Mouse (Mus musculus): ENCODE data around the gene Rbm17. TPM values are rescaled to one million over a fixed set of nuclear protein-coding genes. Genes with fewer than 3 reads are reported as not detected.

The Rbm17 gene
- total and polyA plus RNA-seq, 3 experiments, result 223 to 318 TPM; not detected in 1

GRCm38 (mm10) chr2:11651476-11651875 lies 47.5 kb upstream of the Rbm17 start:
- TF ChIP-seq POLR2AphosphoS5 (IDR thresholded peaks at IDR 0.05; ENCODE audit: borderline replicate concordance, low read depth, low read length), result no peak
- TF ChIP-seq TBP (IDR thresholded peaks at IDR 0.05; ENCODE audit: low read depth, low read length), result no peak
- TF ChIP-seq MEF2A (IDR thresholded peaks at IDR 0.05; ENCODE audit: extremely low read depth, insufficient replicate concordance, low read depth, low read length, poor library complexity, severe bottlenecking), result no peak
- TF ChIP-seq TCF12 (IDR thresholded peaks at IDR 0.05; ENCODE audit: low read depth, low read length), result no peak
- TF ChIP-seq TAL1 (IDR thresholded peaks at IDR 0.05; ENCODE audit: low read length), result no peak
- TF ChIP-seq ZMIZ1 (IDR thresholded peaks at IDR 0.05; ENCODE audit: low read depth, low read length), result no peak
- no peak for TF ChIP-seq UBTF (IDR thresholded peaks at IDR 0.05; ENCODE audit: borderline replicate concordance, insufficient read depth, low read depth, low read length)
- TF ChIP-seq KAT2A (conservative IDR thresholded peaks at IDR 0.05; ENCODE audit: low read depth, low read length), result no peak
- no peak for TF ChIP-seq ELF1 (IDR thresholded peaks at IDR 0.05; ENCODE audit: low read depth, low read length)
- TF ChIP-seq SIN3A (IDR thresholded peaks at IDR 0.05; ENCODE audit: low read length), result no peak
- no peak for TF ChIP-seq ETS1 (IDR thresholded peaks at IDR 0.05; ENCODE audit: low read depth, low read length)
- TF ChIP-seq MAZ (IDR thresholded peaks at IDR 0.05; ENCODE audit: low read depth, low read length), result no peak
- no peak for TF ChIP-seq BHLHE40 (IDR thresholded peaks at IDR 0.05; ENCODE audit: borderline replicate concordance, low read depth, low read length)
- no peak for TF ChIP-seq E2F4 (IDR thresholded peaks at IDR 0.05; ENCODE audit: borderline replicate concordance, low read depth, low read length)
- no peak for TF ChIP-seq CTCF (IDR thresholded peaks at IDR 0.05 in 2 of 3, conservative IDR thresholded peaks at IDR 0.05 in 1 of 3; ENCODE audit: control insufficient read depth in 1 of 3, insufficient read depth in 1 of 3, low read depth in 2 of 3, low read length in 3 of 3, poor library complexity in 1 of 3, severe bottlenecking in 1 of 3)
- no peak for TF ChIP-seq GATA1 (IDR thresholded peaks at IDR 0.05; ENCODE audit: low read depth, low read length)
- TF ChIP-seq HCFC1 (IDR thresholded peaks at IDR 0.05; ENCODE audit: low read depth, low read length), result no peak
- TF ChIP-seq NELFE (IDR thresholded peaks at IDR 0.05; ENCODE audit: low read depth, low read length), result no peak
- Histone ChIP-seq H3K4me1 (ENCODE audit: control insufficient read depth in 1 of 2, insufficient read depth in 2 of 2, low read length in 2 of 2) (no peaks in the 10 kb centered on the region), H3K4me3 (ENCODE audit: control insufficient read depth in 1 of 2, insufficient read depth in 1 of 2, low read depth in 2 of 2, low read length in 2 of 2) (no peak overlapping the region), H3K79me2 (ENCODE audit: control insufficient read depth, insufficient read depth, low read length, poor library complexity) (no peaks in the 10 kb centered on the region), H3K36me3 (ENCODE audit: control insufficient read depth in 1 of 2, insufficient read depth in 2 of 2, low read length in 2 of 2) (no peaks in the 10 kb centered on the region), H3K9ac (ENCODE audit: control insufficient read depth, low read depth, low read length, poor library complexity, severe bottlenecking) (no peak overlapping the region), H3K27ac (ENCODE audit: control insufficient read depth, low read depth, low read length) (no peak overlapping the region), H3K27me3 (ENCODE audit: control insufficient read depth in 1 of 2, insufficient read depth in 2 of 2, low read length in 2 of 2) (peaks cover 0 to 2% of the 10 kb centered on the region in 2 experiments; a peak in 2 of 4 replicates), H3K9me3 (replicated peaks; ENCODE audit: insufficient read depth, low read length) (no peaks in the 10 kb centered on the region)
- no peak for DNase-seq (ENCODE audit: low read depth, low spot score)

- H3K27ac ChIP-seq (ENCODE audit: control insufficient read depth, low read depth, low read length), result no peak overlapping the region
- H3K9me3 ChIP-seq (replicated peaks; ENCODE audit: insufficient read depth, low read length), result no peaks in the 10 kb centered on the region
- TF ChIP-seq RCOR1 (IDR thresholded peaks at IDR 0.05; ENCODE audit: low read depth, low read length) (no peak), NRF1 (IDR thresholded peaks at IDR 0.05; ENCODE audit: insufficient read depth, low read depth, low read length, poor library complexity, severe bottlenecking) (no peak), GATA1 (IDR thresholded peaks at IDR 0.05; ENCODE audit: low read depth, low read length) (no peak), USF1 (IDR thresholded peaks at IDR 0.05; ENCODE audit: low read depth, low read length) (no peak), TBP (IDR thresholded peaks at IDR 0.05; ENCODE audit: low read depth, low read length) (no peak), MAFK (IDR thresholded peaks at IDR 0.05; ENCODE audit: borderline replicate concordance, low read depth, low read length) (no peak), NELFE (IDR thresholded peaks at IDR 0.05; ENCODE audit: low read depth, low read length) (no peak), EP300 (IDR thresholded peaks at IDR 0.05; ENCODE audit: low read depth in 1 of 2, low read length in 2 of 2) (no peak)
- no peak overlapping the region for H3K4me3 ChIP-seq (ENCODE audit: control insufficient read depth in 1 of 2, insufficient read depth in 1 of 2, low read depth in 2 of 2, low read length in 2 of 2)
- H3K79me2 ChIP-seq (ENCODE audit: control insufficient read depth, insufficient read depth, low read length, poor library complexity), result no peaks in the 10 kb centered on the region
- DNase-seq (ENCODE audit: low read depth, low spot score), result no peak
- H3K36me3 ChIP-seq (ENCODE audit: control insufficient read depth in 1 of 2, insufficient read depth in 2 of 2, low read length in 2 of 2), result no peaks in the 10 kb centered on the region
- H3K9ac ChIP-seq (ENCODE audit: control insufficient read depth, low read depth, low read length, poor library complexity, severe bottlenecking), result no peak overlapping the region
- no peaks in the 10 kb centered on the region for H3K4me1 ChIP-seq (ENCODE audit: control insufficient read depth in 1 of 2, insufficient read depth in 2 of 2, low read length in 2 of 2)
- H3K27me3 ChIP-seq (ENCODE audit: control insufficient read depth in 1 of 2, insufficient read depth in 2 of 2, low read length in 2 of 2), result peaks cover 0 to 1% of the 10 kb centered on the region in 2 experiments; a peak in 2 of 4 replicates
These were observed 41.3 kb upstream of the Rbm17 start for GRCm38 (mm10) chr2:11645297-11645696.

Measured in MEL (cell line).